Mouse (Mus musculus): ENCODE measurements around the gene Gcn1l1. TPM values are rescaled to one million over a fixed set of nuclear protein-coding genes. Genes with fewer than 3 reads are reported as not detected.

Gene Gcn1l1
- polyA plus RNA-seq, 1 experiment from 2014 or later: 25.5 TPM

- Histone ChIP-seq H3K4me3 (ENCODE audit: low read length) (no peak overlapping the region), H3K4me2 (ENCODE audit: low read depth, low read length) (no peak overlapping the region), H3K27me3 (replicated peaks; ENCODE audit: control insufficient read depth, insufficient read depth, low read length) (no peaks in the 10 kb centered on the region), H3K4me1 (ENCODE audit: control insufficient read depth, insufficient read depth, low read length) (no peaks in the 10 kb centered on the region), H3K36me3 (ENCODE audit: control insufficient read depth, insufficient read depth, low read length) (peaks cover 68% of the 10 kb centered on the region), H3K9ac (ENCODE audit: low read depth, low read length) (no peak overlapping the region), H3K27ac (ENCODE audit: low read length) (no peak overlapping the region), H3K9me3 (ENCODE audit: control insufficient read depth, low read length) (peaks cover 6% of the 10 kb centered on the region; the same call in 1 of the 2 replicates)
- no peak for ATAC-seq
- WGBS: 90% methylated on average over 14 of the region's 14 CpGs
These were observed 15.4 kb downstream of the Gcn1l1 start for GRCm38 (mm10) chr5:115580229-115581001.

GRCm38 (mm10) chr5:115581662-115582061 is 16.6 kb downstream of the Gcn1l1 start:
- no peak overlapping the region for H3K4me3 ChIP-seq (ENCODE audit: low read length)
- no peak overlapping the region for H3K4me2 ChIP-seq (ENCODE audit: low read depth, low read length)
- no peak overlapping the region for H3K27ac ChIP-seq (ENCODE audit: low read length)
- no peak for ATAC-seq
- H3K4me1 ChIP-seq (ENCODE audit: control insufficient read depth, insufficient read depth, low read length): no peaks in the 10 kb centered on the region
- peaks cover 6% of the 10 kb centered on the region; the same call in 1 of the 2 replicates for H3K9me3 ChIP-seq (ENCODE audit: control insufficient read depth, low read length)
- H3K36me3 ChIP-seq (ENCODE audit: control insufficient read depth, insufficient read depth, low read length): peaks cover 73% of the 10 kb centered on the region
- H3K9ac ChIP-seq (ENCODE audit: low read depth, low read length): no peak overlapping the region
- WGBS: 93% methylated on average over 9 of the region's 9 CpGs
- H3K27me3 ChIP-seq (replicated peaks; ENCODE audit: control insufficient read depth, insufficient read depth, low read length): no peaks in the 10 kb centered on the region

GRCm38 (mm10) chr5:115585616-115586015 is 20.6 kb downstream of the Gcn1l1 start:
- Histone ChIP-seq H3K9me3 (ENCODE audit: control insufficient read depth, low read length) (peaks cover 6% of the 10 kb centered on the region; the same call in 1 of the 2 replicates), H3K36me3 (ENCODE audit: control insufficient read depth, insufficient read depth, low read length) (peaks cover 69% of the 10 kb centered on the region), H3K27ac (ENCODE audit: low read length) (no peak overlapping the region), H3K4me1 (ENCODE audit: control insufficient read depth, insufficient read depth, low read length) (no peaks in the 10 kb centered on the region), H3K4me2 (ENCODE audit: low read depth, low read length) (no peak overlapping the region), H3K9ac (ENCODE audit: low read depth, low read length) (no peak overlapping the region), H3K4me3 (ENCODE audit: low read length) (no peak overlapping the region), H3K27me3 (replicated peaks; ENCODE audit: control insufficient read depth, insufficient read depth, low read length) (no peaks in the 10 kb centered on the region)
- ATAC-seq: no peak
- WGBS: 84% methylated on average over 12 of the region's 12 CpGs

- peaks cover 6% of the 10 kb centered on the region; the same call in 1 of the 2 replicates for H3K9me3 ChIP-seq (ENCODE audit: control insufficient read depth, low read length)
- H3K27ac ChIP-seq (ENCODE audit: low read length): no peak overlapping the region
- H3K4me3 ChIP-seq (ENCODE audit: low read length): no peak overlapping the region
- H3K36me3 ChIP-seq (ENCODE audit: control insufficient read depth, insufficient read depth, low read length): peaks cover 69% of the 10 kb centered on the region
- H3K27me3 ChIP-seq (replicated peaks; ENCODE audit: control insufficient read depth, insufficient read depth, low read length): no peaks in the 10 kb centered on the region
- no peaks in the 10 kb centered on the region for H3K4me1 ChIP-seq (ENCODE audit: control insufficient read depth, insufficient read depth, low read length)
- no peak overlapping the region for H3K4me2 ChIP-seq (ENCODE audit: low read depth, low read length)
- 92% methylated on average over 15 of the region's 15 CpGs for WGBS
- H3K9ac ChIP-seq (ENCODE audit: low read depth, low read length): no peak overlapping the region
- ATAC-seq: no peak
These were observed 21.1 kb downstream of the Gcn1l1 start for GRCm38 (mm10) chr5:115586166-115586565.

GRCm38 (mm10) chr5:115586780-115587179 is 21.7 kb downstream of the Gcn1l1 start:
- Histone ChIP-seq H3K9me3 (ENCODE audit: control insufficient read depth, low read length) (peaks cover 6% of the 10 kb centered on the region; the same call in 1 of the 2 replicates), H3K4me1 (ENCODE audit: control insufficient read depth, insufficient read depth, low read length) (no peaks in the 10 kb centered on the region), H3K27me3 (replicated peaks; ENCODE audit: control insufficient read depth, insufficient read depth, low read length) (no peaks in the 10 kb centered on the region), H3K4me2 (ENCODE audit: low read depth, low read length) (no peak overlapping the region), H3K4me3 (ENCODE audit: low read length) (no peak overlapping the region), H3K27ac (ENCODE audit: low read length) (no peak overlapping the region), H3K36me3 (ENCODE audit: control insufficient read depth, insufficient read depth, low read length) (peaks cover 66% of the 10 kb centered on the region), H3K9ac (ENCODE audit: low read depth, low read length) (no peak overlapping the region)
- no peak for ATAC-seq
- WGBS: 95% methylated on average over 2 of the region's 2 CpGs

- ATAC-seq: no peak
- WGBS: 77% methylated on average over 11 of the region's 11 CpGs
- H3K36me3 ChIP-seq (ENCODE audit: control insufficient read depth, insufficient read depth, low read length): peaks cover 47% of the 10 kb centered on the region
- no peak overlapping the region for H3K9ac ChIP-seq (ENCODE audit: low read depth, low read length)
- no peaks in the 10 kb centered on the region for H3K27me3 ChIP-seq (replicated peaks; ENCODE audit: control insufficient read depth, insufficient read depth, low read length)
- no peak overlapping the region for H3K4me3 ChIP-seq (ENCODE audit: low read length)
- no peak overlapping the region for H3K4me2 ChIP-seq (ENCODE audit: low read depth, low read length)
- no peaks in the 10 kb centered on the region for H3K4me1 ChIP-seq (ENCODE audit: control insufficient read depth, insufficient read depth, low read length)
- no peak overlapping the region for H3K27ac ChIP-seq (ENCODE audit: low read length)
- no peaks in the 10 kb centered on the region for H3K9me3 ChIP-seq (ENCODE audit: control insufficient read depth, low read length)
These were observed 26.0 kb downstream of the Gcn1l1 start for GRCm38 (mm10) chr5:115591028-115591427.

GRCm38 (mm10) chr5:115591506-115591905 is 26.5 kb downstream of the Gcn1l1 start:
- ATAC-seq: no peak; the same call in 1 of the 2 replicates
- 80% methylated on average over 2 of the region's 2 CpGs for WGBS
- no peaks in the 10 kb centered on the region for H3K4me1 ChIP-seq (ENCODE audit: control insufficient read depth, insufficient read depth, low read length)
- H3K9ac ChIP-seq (ENCODE audit: low read depth, low read length): no peak overlapping the region
- peaks cover 46% of the 10 kb centered on the region for H3K36me3 ChIP-seq (ENCODE audit: control insufficient read depth, insufficient read depth, low read length)
- H3K27ac ChIP-seq (ENCODE audit: low read length): no peak overlapping the region
- H3K4me3 ChIP-seq (ENCODE audit: low read length): no peak overlapping the region
- H3K9me3 ChIP-seq (ENCODE audit: control insufficient read depth, low read length): no peaks in the 10 kb centered on the region
- no peak overlapping the region for H3K4me2 ChIP-seq (ENCODE audit: low read depth, low read length)
- no peaks in the 10 kb centered on the region for H3K27me3 ChIP-seq (replicated peaks; ENCODE audit: control insufficient read depth, insufficient read depth, low read length)

- peaks cover 33% of the 10 kb centered on the region for H3K36me3 ChIP-seq (ENCODE audit: control insufficient read depth, insufficient read depth, low read length)
- H3K4me2 ChIP-seq (ENCODE audit: low read depth, low read length): no peak overlapping the region
- no peaks in the 10 kb centered on the region for H3K27me3 ChIP-seq (replicated peaks; ENCODE audit: control insufficient read depth, insufficient read depth, low read length)
- no peaks in the 10 kb centered on the region for H3K9me3 ChIP-seq (ENCODE audit: control insufficient read depth, low read length)
- H3K9ac ChIP-seq (ENCODE audit: low read depth, low read length): no peak overlapping the region
- no peak for ATAC-seq
- H3K4me3 ChIP-seq (ENCODE audit: low read length): no peak overlapping the region
- no peak overlapping the region for H3K27ac ChIP-seq (ENCODE audit: low read length)
- WGBS: 96% methylated on average over 6 of the region's 6 CpGs
- no peaks in the 10 kb centered on the region for H3K4me1 ChIP-seq (ENCODE audit: control insufficient read depth, insufficient read depth, low read length)
These were observed 38.5 kb downstream of the Gcn1l1 start for GRCm38 (mm10) chr5:115603561-115603960.

- Histone ChIP-seq H3K36me3 (ENCODE audit: control insufficient read depth, insufficient read depth, low read length) (peaks cover 30% of the 10 kb centered on the region), H3K9ac (ENCODE audit: low read depth, low read length) (no peak overlapping the region), H3K4me2 (ENCODE audit: low read depth, low read length) (no peak overlapping the region), H3K27me3 (replicated peaks; ENCODE audit: control insufficient read depth, insufficient read depth, low read length) (no peaks in the 10 kb centered on the region), H3K4me1 (ENCODE audit: control insufficient read depth, insufficient read depth, low read length) (no peaks in the 10 kb centered on the region), H3K27ac (ENCODE audit: low read length) (no peak overlapping the region), H3K9me3 (ENCODE audit: control insufficient read depth, low read length) (no peaks in the 10 kb centered on the region), H3K4me3 (ENCODE audit: low read length) (no peak overlapping the region)
- ATAC-seq: no peak
- 93% methylated on average over 11 of the region's 11 CpGs for WGBS
These were observed 46.5 kb downstream of the Gcn1l1 start for GRCm38 (mm10) chr5:115611566-115611965.
